Mouse (Mus musculus) spleen, embryonic (tissue): ENCODE measurements at regions not wholly inside any gene's neighbourhood (a gene's known extent, or its start where the extent isn't known, plus 50 kb on each side); places are given as distances from the start of the nearest gene placed in this dataset.

Source experiments
- CTCF ChIA-PET: fragments of 350-600 bp; sonication (Branson Sonifier 250); formaldehyde crosslinking; loops from one replicate; lab custom pipeline; 2022; lab: Charles Lee

- CTCF ChIA-PET, result no interaction called here
Observed at GRCm38 (mm10) chr12:25924526-25924925, 490.5 kb downstream of the Rnf144a start.

- CTCF ChIA-PET, result no interaction called here
Observed at GRCm38 (mm10) chr12:25923772-25924171, 491.3 kb downstream of the Rnf144a start.

GRCm38 (mm10) chr12:25905614-25906013 is 509.4 kb downstream of the Rnf144a start:
- CTCF ChIA-PET, result no interaction called here

GRCm38 (mm10) chr12:25896543-25896942 is 518.5 kb downstream of the Rnf144a start:
- CTCF ChIA-PET, result no interaction called here

GRCm38 (mm10) chr12:25895691-25896090 is 519.4 kb downstream of the Rnf144a start:
- CTCF ChIA-PET, result no interaction called here

- CTCF ChIA-PET, result interaction anchor here (0.7 kb wide), 1 partner anchor 300 kb away, joined by 8 read pairs; no protein-coding TSS in a partner anchor
Observed at GRCm38 (mm10) chr12:25891391-25892167, 523.5 kb downstream of the Rnf144a start.

GRCm38 (mm10) chr12:25890722-25891121 is 524.3 kb downstream of the Rnf144a start:
- CTCF ChIA-PET, result interaction anchor here (0.5 to 0.7 kb wide), 2 partner anchors 301 to 512 kb away, joined by 3 to 8 read pairs; no protein-coding TSS in a partner anchor

- CTCF ChIA-PET, result no interaction called here
Observed at GRCm38 (mm10) chr12:25883771-25884171, 531.3 kb downstream of the Rnf144a start.

- CTCF ChIA-PET, result no interaction called here
Observed at GRCm38 (mm10) chr12:25871816-25872215, 543.2 kb downstream of the Rnf144a start.

- CTCF ChIA-PET, result no interaction called here
Observed at GRCm38 (mm10) chr12:25871001-25871461, 544.0 kb downstream of the Rnf144a start.

- CTCF ChIA-PET, result no interaction called here
Observed at GRCm38 (mm10) chr12:25869846-25870245, 545.2 kb downstream of the Rnf144a start.

GRCm38 (mm10) chr12:25865063-25865462 is 550.0 kb downstream of the Rnf144a start:
- CTCF ChIA-PET, result interaction anchor here (2.8 kb wide), 1 partner anchor 207 kb away, joined by 9 read pairs; no protein-coding TSS in a partner anchor

- CTCF ChIA-PET, result interaction anchor here (2.8 kb wide), 1 partner anchor 208 kb away, joined by 9 read pairs; no protein-coding TSS in a partner anchor
Observed at GRCm38 (mm10) chr12:25864113-25864852, 550.8 kb downstream of the Rnf144a start.

GRCm38 (mm10) chr12:25861100-25861499 is 554.0 kb downstream of the Rnf144a start:
- CTCF ChIA-PET, result no interaction called here

- CTCF ChIA-PET, result interaction anchor here (0.5 to 0.7 kb wide), 2 partner anchors 164 to 166 kb away, joined by 3 to 5 read pairs; no protein-coding TSS in a partner anchor
Observed at GRCm38 (mm10) chr12:25858397-25858796, 556.7 kb downstream of the Rnf144a start.

- CTCF ChIA-PET, result no interaction called here
Observed at GRCm38 (mm10) chr12:25830057-25830456, 585.0 kb downstream of the Rnf144a start.

GRCm38 (mm10) chr12:25827961-25828360 is 587.1 kb downstream of the Rnf144a start:
- CTCF ChIA-PET, result no interaction called here

GRCm38 (mm10) chr12:25826928-25827327 is 588.1 kb downstream of the Rnf144a start:
- CTCF ChIA-PET, result no interaction called here

GRCm38 (mm10) chr12:25826451-25826850 is 588.6 kb downstream of the Rnf144a start:
- CTCF ChIA-PET, result no interaction called here

GRCm38 (mm10) chr12:25816248-25816647 is 598.8 kb downstream of the Rnf144a start:
- CTCF ChIA-PET, result no interaction called here

- CTCF ChIA-PET, result no interaction called here
Observed at GRCm38 (mm10) chr12:25795092-25795491, 620.0 kb downstream of the Rnf144a start.

- CTCF ChIA-PET, result no interaction called here
Observed at GRCm38 (mm10) chr12:25794571-25794970, 620.5 kb downstream of the Rnf144a start.
